8 mouse cellular contexts compared by ENCODE assay signal in genomic region chr1:137225418-137225817, GRCm38 (mm10).
DNase-seq lines count a peak whose midpoint lies in the region; ATAC-seq lines count a peak whose summit lies in the region.

No protein-coding gene starts in this region.

- 28% methylated on average over 3 of the region's 3 CpGs for WGBS in forebrain, embryonic 15.5 days

- ATAC-seq in forebrain, embryonic 15.5 days (replicated peaks) = peak; percentile 79

- H3K9ac ChIP-seq in forebrain, embryonic 15.5 days (replicated peaks) = no peak overlapping the region

- H3K9me3 ChIP-seq in forebrain, embryonic 15.5 days = no peaks in the 10 kb centered on the region

- H3K27me3 ChIP-seq in forebrain, embryonic 15.5 days = no peaks in the 10 kb centered on the region

- no peak overlapping the region for H3K27ac ChIP-seq in forebrain, embryonic 15.5 days (replicated peaks)

- peak; percentile 1 for DNase-seq in heart, adult 9 months (ENCODE audit: low spot score in 2 of 2)
- DNase-seq in heart, adult 11 months = no peak
- DNase-seq in Muller cell, postnatal 12 days (ENCODE audit: inconsistent ontology term) = peak; percentile 62
- peak; percentile 47 for DNase-seq in layer of hippocampus, adult 11-12 months (ENCODE audit: low spot score)
- DNase-seq in mesoderm, embryonic 11.5 days (ENCODE audit: low read depth, low spot score) = peak; percentile 71
- peak; percentile 33 for DNase-seq in telencephalon, adult 2 months (ENCODE audit: low read depth, low spot score)
- no peak for DNase-seq in spleen, adult 18-20 months

- peaks cover 12% of the 10 kb centered on the region for H3K4me1 ChIP-seq in forebrain, embryonic 15.5 days

- no peak overlapping the region for H3K4me2 ChIP-seq in forebrain, embryonic 15.5 days (replicated peaks)

- no peak overlapping the region for H3K4me3 ChIP-seq in forebrain, embryonic 15.5 days

- H3K36me3 ChIP-seq in forebrain, embryonic 15.5 days = no peaks in the 10 kb centered on the region

Comparison
In these comparisons a context has a peak if more than half of its experiments do, and no peak if none do; other contexts are left out.
1. DNase-seq: peak in heart, adult 9 months (2 of 2), Muller cell, postnatal 12 days (single experiment), layer of hippocampus, adult 11-12 months (single experiment), mesoderm, embryonic 11.5 days (single experiment) and telencephalon, adult 2 months (single experiment); none in heart, adult 11 months (single experiment) and spleen, adult 18-20 months (0 of 2).